Mouse (Mus musculus) intestine, embryonic 14.5 days (tissue): Measurements from ENCODE around the gene Lgals8. TPM values are rescaled to one million over a fixed set of nuclear protein-coding genes. Genes with fewer than 3 reads are reported as not detected.
A peak's percentile ranks its signal among the peaks of the same experiment; 100 is the strongest.

Experiments
- ATAC-seq: fragments of 200-750 bp; cut with Nextera tagmentation; replicated peaks from 2 replicates; pipeline ENCODE4 v1.8.0; 2017; ENCODE audit warnings: low read depth, moderate number of reproducible peaks, moderate TSS enrichment, moderate library complexity; ENCODE audit not compliant: low FRiP score, low TSS enrichment
- DNase-seq: peaks from one replicate; pipeline ENCODE4 v3.0.0-alpha.2; 2018; ENCODE audit warnings: low spot score
- H3K27ac ChIP-seq: fragments of 300-500 bp; sonication (generic); 2 replicates; pipeline ENCODE4 v1.5.1; 2014; ENCODE audit warnings: low read depth, mild to moderate bottlenecking, control low read depth
- H3K27me3 ChIP-seq: fragments of 300-500 bp; sonication (generic); replicated peaks from 2 replicates; pipeline ENCODE4 v1.6.1; 2014; ENCODE audit warnings: low read length, control low read depth; ENCODE audit not compliant: control insufficient read depth, insufficient read depth
- H3K36me3 ChIP-seq: fragments of 300-500 bp; sonication (generic); 2 replicates; pipeline ENCODE4 v1.6.1; 2014; ENCODE audit warnings: low read length, control low read depth; ENCODE audit not compliant: control insufficient read depth, insufficient read depth
- H3K4me1 ChIP-seq: fragments of 300-500 bp; sonication (generic); replicated peaks from 2 replicates; pipeline ENCODE4 v1.6.1; 2014; ENCODE audit warnings: low read length, control low read depth, mixed read lengths; ENCODE audit not compliant: control insufficient read depth, insufficient read depth
- H3K4me2 ChIP-seq: fragments of 300-500 bp; sonication (generic); 2 replicates; pipeline ENCODE4 v1.6.1; 2014; ENCODE audit warnings: low read length
- H3K4me3 ChIP-seq: fragments of 300-500 bp; sonication (generic); 2 replicates; pipeline ENCODE4 v1.5.1; 2014; ENCODE audit warnings: low read depth, low read length, control low read depth, mixed read lengths
- H3K9ac ChIP-seq: fragments of 300-500 bp; sonication (generic); 2 replicates; pipeline ENCODE4 v1.6.1; 2014; ENCODE audit warnings: mild to moderate bottlenecking, low read length
- H3K9me3 ChIP-seq: fragments of 300-500 bp; sonication (generic); 2 replicates; pipeline ENCODE4 v1.6.1; 2016; ENCODE audit warnings: low read length, control low read depth; ENCODE audit not compliant: control insufficient read depth
- WGBS: fragments of 180-500 bp; shearing (Covaris S2); extraction: QIAGEN DNeasy Blood & Tissue Kit; methylation state at CpG from one replicate; pipeline ENCODE4 v1.1.7; 2014; 5-methylcytosine and 5-hydroxymethylcytosine counted together
- polyA plus RNA-seq: library from polyadenylated mRNA; unstranded; fragments of >200 nt; fragmentation: Nextera tagmentation; extraction: Ambion mirVana; gene quantifications from 2 replicates; pipeline ENCODE4 v1.2.1, GENCODE M21; 2014

Lgals8 gene
- polyA plus RNA-seq, 1 experiment from 2014 or later: 28.2 TPM

- Histone ChIP-seq H3K9me3 (no peaks in the 10 kb centered on the region), H3K36me3 (no peaks in the 10 kb centered on the region), H3K27me3 (no peaks in the 10 kb centered on the region), H3K4me2 (no peak overlapping the region), H3K27ac (no peak overlapping the region), H3K9ac (no peak overlapping the region), H3K4me1 (no peaks in the 10 kb centered on the region), H3K4me3 (no peak overlapping the region)
- ATAC-seq (no peak), DNase-seq (no peak)
- 59% methylated on average over 8 of the region's 8 CpGs for WGBS
These were observed 33.1 kb upstream of the Lgals8 start for GRCm38 (mm10) chr13:12497809-12498208.

- H3K27ac ChIP-seq: no peak overlapping the region
- 75% methylated on average over 9 of the region's 9 CpGs for WGBS
These were observed 30.0 kb upstream of the Lgals8 start for GRCm38 (mm10) chr13:12494750-12495149.

GRCm38 (mm10) chr13:12492515-12492914, 27.8 kb upstream of the Lgals8 start:
- H3K4me1 ChIP-seq: no peaks in the 10 kb centered on the region
- WGBS: 93% methylated on average over 3 of the region's 3 CpGs

More at GRCm38 (mm10) chr13:12494750-12495149, 30.0 kb upstream of the Lgals8 start:
- H3K9ac ChIP-seq: no peak overlapping the region
- no peaks in the 10 kb centered on the region for H3K27me3 ChIP-seq
- H3K4me2 ChIP-seq: no peak overlapping the region
- no peaks in the 10 kb centered on the region for H3K9me3 ChIP-seq
- no peak for ATAC-seq
- no peak for DNase-seq
- H3K4me1 ChIP-seq: no peaks in the 10 kb centered on the region
- no peaks in the 10 kb centered on the region for H3K36me3 ChIP-seq
- H3K4me3 ChIP-seq: no peak overlapping the region

GRCm38 (mm10) chr13:12485640-12486039, 20.9 kb upstream of the Lgals8 start:
- H3K36me3 ChIP-seq: no peaks in the 10 kb centered on the region
- H3K4me3 ChIP-seq: no peak overlapping the region
- WGBS: 86% methylated on average over 7 of the region's 7 CpGs
- ATAC-seq: no peak
- no peak overlapping the region for H3K27ac ChIP-seq
- H3K4me2 ChIP-seq: no peak overlapping the region
- no peaks in the 10 kb centered on the region for H3K4me1 ChIP-seq
- no peaks in the 10 kb centered on the region for H3K27me3 ChIP-seq
- no peaks in the 10 kb centered on the region for H3K9me3 ChIP-seq
- no peak overlapping the region for H3K9ac ChIP-seq
- DNase-seq: no peak

More at GRCm38 (mm10) chr13:12492515-12492914, 27.8 kb upstream of the Lgals8 start:
- H3K9ac ChIP-seq: no peak overlapping the region
- H3K9me3 ChIP-seq: no peaks in the 10 kb centered on the region
- no peak overlapping the region for H3K4me3 ChIP-seq
- no peaks in the 10 kb centered on the region for H3K27me3 ChIP-seq
- no peak overlapping the region for H3K27ac ChIP-seq
- H3K4me2 ChIP-seq: no peak overlapping the region
- H3K36me3 ChIP-seq: no peaks in the 10 kb centered on the region
- ATAC-seq (no peak), DNase-seq (no peak)

GRCm38 (mm10) chr13:12485197-12485596, 20.5 kb upstream of the Lgals8 start:
- H3K9ac ChIP-seq: no peak overlapping the region
- no peak overlapping the region for H3K4me2 ChIP-seq
- WGBS: 59% methylated on average over 2 of the region's 2 CpGs
- no peaks in the 10 kb centered on the region for H3K27me3 ChIP-seq
- DNase-seq: no peak
- no peak overlapping the region for H3K4me3 ChIP-seq
- no peaks in the 10 kb centered on the region for H3K4me1 ChIP-seq
- no peak overlapping the region for H3K27ac ChIP-seq
- H3K36me3 ChIP-seq: no peaks in the 10 kb centered on the region
- no peaks in the 10 kb centered on the region for H3K9me3 ChIP-seq
- no peak for ATAC-seq

- Histone ChIP-seq H3K9me3 (no peaks in the 10 kb centered on the region), H3K27ac (no peak overlapping the region), H3K4me3 (no peak overlapping the region), H3K9ac (no peak overlapping the region), H3K4me1 (no peaks in the 10 kb centered on the region), H3K27me3 (no peaks in the 10 kb centered on the region), H3K4me2 (no peak overlapping the region), H3K36me3 (no peaks in the 10 kb centered on the region)
- DNase-seq (no peak), ATAC-seq (peak; percentile 54)
- 62% methylated on average over 6 of the region's 6 CpGs for WGBS
These were observed 15.1 kb upstream of the Lgals8 start for GRCm38 (mm10) chr13:12479802-12480201.

- DNase-seq: no peak
- WGBS: 78% methylated on average over 15 of the region's 15 CpGs
- H3K4me1 ChIP-seq: no peaks in the 10 kb centered on the region
- no peak overlapping the region for H3K4me3 ChIP-seq
- no peaks in the 10 kb centered on the region for H3K27me3 ChIP-seq
- no peak overlapping the region for H3K27ac ChIP-seq
- ATAC-seq: no peak
- H3K9ac ChIP-seq: no peak overlapping the region
- no peak overlapping the region for H3K4me2 ChIP-seq
- H3K36me3 ChIP-seq: no peaks in the 10 kb centered on the region
- H3K9me3 ChIP-seq: no peaks in the 10 kb centered on the region
These were observed 13.6 kb upstream of the Lgals8 start for GRCm38 (mm10) chr13:12478301-12478700.

- no peaks in the 10 kb centered on the region for H3K9me3 ChIP-seq
- no peak overlapping the region for H3K4me3 ChIP-seq
- H3K4me1 ChIP-seq: no peaks in the 10 kb centered on the region
- no peaks in the 10 kb centered on the region for H3K36me3 ChIP-seq
- H3K27ac ChIP-seq: no peak overlapping the region
- no peak overlapping the region for H3K9ac ChIP-seq
- DNase-seq (no peak), ATAC-seq (no peak)
- 91% methylated on average over 4 of the region's 4 CpGs for WGBS
- no peaks in the 10 kb centered on the region for H3K27me3 ChIP-seq
- H3K4me2 ChIP-seq: no peak overlapping the region
These were observed 12.1 kb upstream of the Lgals8 start for GRCm38 (mm10) chr13:12476886-12477285.

- ATAC-seq (no peak), DNase-seq (no peak)
- H3K9me3 ChIP-seq: no peaks in the 10 kb centered on the region
- H3K9ac ChIP-seq: no peak overlapping the region
- H3K27me3 ChIP-seq: no peaks in the 10 kb centered on the region
- WGBS: 86% methylated on average over 6 of the region's 6 CpGs
- no peak overlapping the region for H3K27ac ChIP-seq
- no peak overlapping the region for H3K4me3 ChIP-seq
- no peaks in the 10 kb centered on the region for H3K36me3 ChIP-seq
- no peak overlapping the region for H3K4me2 ChIP-seq
- no peaks in the 10 kb centered on the region for H3K4me1 ChIP-seq
These were observed 10.5 kb upstream of the Lgals8 start for GRCm38 (mm10) chr13:12475239-12475638.
